Mouse (Mus musculus) adrenal gland, adult 8-10 months (tissue): ENCODE results near the gene Tspan12. TPM values are rescaled to one million over a fixed set of nuclear protein-coding genes. Genes with fewer than 3 reads are reported as not detected.
A peak's percentile ranks its signal among the peaks of the same experiment; 100 is the strongest.
"Not testable (repeated sequence)": the region's sequence is repeated elsewhere in the genome, so short reads cannot be mapped to it uniquely, and the experiment has no call there.

Source experiments
- DNase-seq: peaks from one replicate; pipeline ENCODE4 v3.0.0; 2022
- total RNA-seq, 4 experiments: library from RNA; stranded (reverse); gene quantifications; 2 replicates each; pipeline ENCODE4 v1.2.4; 2022

The Tspan12 gene
- total RNA-seq, 4 experiments from 2014 or later = 147 to 176 (median 162) TPM

- DNase-seq = no peak
Measured at GRCm38 (mm10) chr6:21828001-21828400, 24.3 kb downstream of the Tspan12 start.

GRCm38 (mm10) chr6:21823694-21824093, 28.6 kb downstream of the Tspan12 start:
- no peak for DNase-seq

- DNase-seq = no peak
Measured at GRCm38 (mm10) chr6:21823281-21823680, 29.0 kb downstream of the Tspan12 start.

GRCm38 (mm10) chr6:21822721-21823134, 29.6 kb downstream of the Tspan12 start:
- DNase-seq = no peak

- DNase-seq = no peak
Measured at GRCm38 (mm10) chr6:21818107-21818807, 34.1 kb downstream of the Tspan12 start.

- DNase-seq = no peak
Measured at GRCm38 (mm10) chr6:21806005-21806404, 46.3 kb downstream of the Tspan12 start.

- no peak for DNase-seq
Measured at GRCm38 (mm10) chr6:21805013-21805570, 47.2 kb downstream of the Tspan12 start.

GRCm38 (mm10) chr6:21803483-21804340, 48.6 kb downstream of the Tspan12 start:
- DNase-seq = no peak

- DNase-seq = peak; percentile 45
Measured at GRCm38 (mm10) chr6:21798581-21798980, 53.7 kb downstream of the Tspan12 start.

GRCm38 (mm10) chr6:21797087-21797486, 55.2 kb downstream of the Tspan12 start:
- DNase-seq = no peak

- no peak for DNase-seq
Measured at GRCm38 (mm10) chr6:21796413-21796812, 55.9 kb downstream of the Tspan12 start.

GRCm38 (mm10) chr6:21795410-21795809, 56.9 kb downstream of the Tspan12 start:
- no peak for DNase-seq

- DNase-seq = peak; percentile 67
Measured at GRCm38 (mm10) chr6:21795072-21795407, 57.3 kb downstream of the Tspan12 start.

GRCm38 (mm10) chr6:21794337-21795071, 57.8 kb downstream of the Tspan12 start:
- DNase-seq = no peak

- DNase-seq = peak; percentile 54
Measured at GRCm38 (mm10) chr6:21791307-21791706, 61.0 kb downstream of the Tspan12 start.

GRCm38 (mm10) chr6:21790550-21791086, 61.7 kb downstream of the Tspan12 start:
- DNase-seq = no peak

- no peak for DNase-seq
Measured at GRCm38 (mm10) chr6:21790036-21790435, 62.3 kb downstream of the Tspan12 start.

- DNase-seq = not testable (repeated sequence)
Measured at GRCm38 (mm10) chr6:21789582-21789981, 62.7 kb downstream of the Tspan12 start.

GRCm38 (mm10) chr6:21787757-21788156, 64.6 kb downstream of the Tspan12 start:
- no peak for DNase-seq

- DNase-seq = no peak
Measured at GRCm38 (mm10) chr6:21787274-21787673, 65.0 kb downstream of the Tspan12 start.

GRCm38 (mm10) chr6:21774213-21774916, 78.0 kb downstream of the Tspan12 start:
- no peak for DNase-seq

GRCm38 (mm10) chr6:21769447-21769809, 82.9 kb downstream of the Tspan12 start:
- no peak for DNase-seq
